Mouse (Mus musculus): ENCODE measurements at regions not wholly inside any gene's neighbourhood (a gene's known extent, or its start where the extent isn't known, plus 50 kb on each side); places are given as distances from the start of the nearest gene placed in this dataset.

- Histone ChIP-seq H3K27me3 (ENCODE audit: insufficient read depth, low read length) (no peaks in the 10 kb centered on the region), H3K9ac (replicated peaks; ENCODE audit: low read length, poor library complexity, severe bottlenecking) (no peak overlapping the region), H3K4me2 (ENCODE audit: low read depth, low read length, poor library complexity, severe bottlenecking) (no peak overlapping the region), H3K4me1 (ENCODE audit: insufficient read depth, low read length) (no peaks in the 10 kb centered on the region), H3K9me3 (ENCODE audit: low read length) (no peaks in the 10 kb centered on the region), H3K27ac (ENCODE audit: low read depth, low read length) (no peak overlapping the region), H3K4me3 (ENCODE audit: low read depth, low read length) (no peak overlapping the region), H3K36me3 (ENCODE audit: insufficient read depth, low read length) (no peaks in the 10 kb centered on the region)
- no peak for ATAC-seq (ENCODE audit: low FRiP score)
- no peak for TF ChIP-seq CTCF (IDR thresholded peaks at IDR 0.05)
- WGBS = 73% methylated on average over 1 of the region's 1 CpGs
- DNase-seq (ENCODE audit: low spot score) = no peak
These were observed 260.3 kb downstream of the Aldoart1 start for GRCm38 (mm10) chr4:72592129-72592528.

- no peak overlapping the region for H3K4me2 ChIP-seq (ENCODE audit: low read depth, low read length, poor library complexity, severe bottlenecking)
- ATAC-seq (ENCODE audit: low FRiP score) (no peak), DNase-seq (ENCODE audit: low spot score) (no peak)
- no peaks in the 10 kb centered on the region for H3K4me1 ChIP-seq (ENCODE audit: insufficient read depth, low read length)
- H3K36me3 ChIP-seq (ENCODE audit: insufficient read depth, low read length) = no peaks in the 10 kb centered on the region
- no peak overlapping the region for H3K9ac ChIP-seq (replicated peaks; ENCODE audit: low read length, poor library complexity, severe bottlenecking)
- WGBS = 77% methylated on average over 1 of the region's 1 CpGs
- H3K27ac ChIP-seq (ENCODE audit: low read depth, low read length) = no peak overlapping the region
- no peak overlapping the region for H3K4me3 ChIP-seq (ENCODE audit: low read depth, low read length)
- TF ChIP-seq CTCF (IDR thresholded peaks at IDR 0.05) = no peak
- H3K9me3 ChIP-seq (ENCODE audit: low read length) = no peaks in the 10 kb centered on the region
- no peaks in the 10 kb centered on the region for H3K27me3 ChIP-seq (ENCODE audit: insufficient read depth, low read length)
These were observed 277.5 kb downstream of the Aldoart1 start for GRCm38 (mm10) chr4:72574946-72575345.

- no peak for TF ChIP-seq CTCF (IDR thresholded peaks at IDR 0.05)
- no peaks in the 10 kb centered on the region for H3K4me1 ChIP-seq (ENCODE audit: insufficient read depth, low read length)
- DNase-seq (ENCODE audit: low spot score) = peak; percentile 56
These were observed 280.5 kb downstream of the Aldoart1 start for GRCm38 (mm10) chr4:72571924-72572323.

GRCm38 (mm10) chr4:72565186-72565585, 287.2 kb downstream of the Aldoart1 start:
- no peak overlapping the region for H3K9ac ChIP-seq (replicated peaks; ENCODE audit: low read length, poor library complexity, severe bottlenecking)
- no peak for TF ChIP-seq CTCF (IDR thresholded peaks at IDR 0.05)
- 94% methylated on average over 3 of the region's 3 CpGs for WGBS

More at GRCm38 (mm10) chr4:72571924-72572323, 280.5 kb downstream of the Aldoart1 start:
- no peaks in the 10 kb centered on the region for H3K27me3 ChIP-seq (ENCODE audit: insufficient read depth, low read length)
- no peaks in the 10 kb centered on the region for H3K36me3 ChIP-seq (ENCODE audit: insufficient read depth, low read length)
- no peak overlapping the region for H3K27ac ChIP-seq (ENCODE audit: low read depth, low read length)
- no peak overlapping the region for H3K4me3 ChIP-seq (ENCODE audit: low read depth, low read length)
- H3K4me2 ChIP-seq (ENCODE audit: low read depth, low read length, poor library complexity, severe bottlenecking) = no peak overlapping the region
- WGBS = 69% methylated on average over 2 of the region's 2 CpGs
- no peak for ATAC-seq (ENCODE audit: low FRiP score)
- no peaks in the 10 kb centered on the region for H3K9me3 ChIP-seq (ENCODE audit: low read length)
- H3K9ac ChIP-seq (replicated peaks; ENCODE audit: low read length, poor library complexity, severe bottlenecking) = no peak overlapping the region

GRCm38 (mm10) chr4:72562909-72563676, 289.3 kb downstream of the Aldoart1 start:
- no peaks in the 10 kb centered on the region for H3K4me1 ChIP-seq (ENCODE audit: insufficient read depth, low read length)
- DNase-seq (ENCODE audit: low spot score) (peak; percentile 29), ATAC-seq (ENCODE audit: low FRiP score) (no peak)
- no peaks in the 10 kb centered on the region for H3K36me3 ChIP-seq (ENCODE audit: insufficient read depth, low read length)
- H3K9me3 ChIP-seq (ENCODE audit: low read length) = no peaks in the 10 kb centered on the region
- H3K27me3 ChIP-seq (ENCODE audit: insufficient read depth, low read length) = no peaks in the 10 kb centered on the region
- H3K4me3 ChIP-seq (ENCODE audit: low read depth, low read length) = no peak overlapping the region
- H3K4me2 ChIP-seq (ENCODE audit: low read depth, low read length, poor library complexity, severe bottlenecking) = no peak overlapping the region
- 22% methylated on average over 4 of the region's 4 CpGs for WGBS
- H3K9ac ChIP-seq (replicated peaks; ENCODE audit: low read length, poor library complexity, severe bottlenecking) = no peak overlapping the region
- no peak overlapping the region for H3K27ac ChIP-seq (ENCODE audit: low read depth, low read length)
- TF ChIP-seq CTCF (IDR thresholded peaks at IDR 0.05) = no peak

More at GRCm38 (mm10) chr4:72565186-72565585, 287.2 kb downstream of the Aldoart1 start:
- no peaks in the 10 kb centered on the region for H3K4me1 ChIP-seq (ENCODE audit: insufficient read depth, low read length)
- no peak overlapping the region for H3K27ac ChIP-seq (ENCODE audit: low read depth, low read length)
- no peaks in the 10 kb centered on the region for H3K9me3 ChIP-seq (ENCODE audit: low read length)
- H3K4me2 ChIP-seq (ENCODE audit: low read depth, low read length, poor library complexity, severe bottlenecking) = no peak overlapping the region
- H3K36me3 ChIP-seq (ENCODE audit: insufficient read depth, low read length) = no peaks in the 10 kb centered on the region
- H3K27me3 ChIP-seq (ENCODE audit: insufficient read depth, low read length) = no peaks in the 10 kb centered on the region
- no peak overlapping the region for H3K4me3 ChIP-seq (ENCODE audit: low read depth, low read length)
- DNase-seq (ENCODE audit: low spot score) = no peak
- no peak for ATAC-seq (ENCODE audit: low FRiP score)

- ATAC-seq (ENCODE audit: low FRiP score) = no peak
- H3K27me3 ChIP-seq (ENCODE audit: insufficient read depth, low read length) = no peaks in the 10 kb centered on the region
- no peak for DNase-seq (ENCODE audit: low spot score)
- no peaks in the 10 kb centered on the region for H3K4me1 ChIP-seq (ENCODE audit: insufficient read depth, low read length)
- TF ChIP-seq CTCF (IDR thresholded peaks at IDR 0.05) = no peak
- no peaks in the 10 kb centered on the region for H3K9me3 ChIP-seq (ENCODE audit: low read length)
- H3K9ac ChIP-seq (replicated peaks; ENCODE audit: low read length, poor library complexity, severe bottlenecking) = no peak overlapping the region
- H3K4me3 ChIP-seq (ENCODE audit: low read depth, low read length) = no peak overlapping the region
- H3K27ac ChIP-seq (ENCODE audit: low read depth, low read length) = no peak overlapping the region
- H3K36me3 ChIP-seq (ENCODE audit: insufficient read depth, low read length) = no peaks in the 10 kb centered on the region
- H3K4me2 ChIP-seq (ENCODE audit: low read depth, low read length, poor library complexity, severe bottlenecking) = no peak overlapping the region
These were observed 298.2 kb downstream of the Aldoart1 start for GRCm38 (mm10) chr4:72554276-72554675.

Measured in midbrain, postnatal 0 days (tissue).